In genomic region chr7:100851481-100852356, GRCm38 (mm10) we compare ENCODE assay signal across 10 mouse cellular contexts. TPM values are rescaled to one million over a fixed set of nuclear protein-coding genes. Genes with fewer than 3 reads are reported as not detected.
DNase-seq lines count a peak whose midpoint lies in the region; ATAC-seq and TF ChIP-seq lines count a peak whose summit lies in the region.
"Had no signal": no experiment of that assay in that cellular context is flagged by ENCODE, and none has a peak within 500 bp of the region (broad histone marks: within the 10 kb centered on the region; RNA-seq: fewer than 3 reads in every experiment).

No protein-coding gene starts in this region.

- no peak for DNase-seq in heart, postnatal 0 days (ENCODE audit: low spot score)
- DNase-seq in heart, postnatal 25 days (ENCODE audit: low spot score): no peak
- DNase-seq in lung, postnatal 4 days: peak; percentile 13 to 30
- DNase-seq in lung, postnatal 14 days: no peak
- DNase-seq in liver, postnatal 0 days: no peak
- no peak for DNase-seq in frontal cortex, adult 2 months (ENCODE audit: extremely low spot score in 1 of 2, low spot score in 1 of 2)
- DNase-seq: heart, postnatal 14 days; retina, postnatal 1 day had no signal

- H3K27me3 ChIP-seq in heart, postnatal 0 days (ENCODE audit: control insufficient read depth, insufficient read depth, low read length): no peaks in the 10 kb centered on the region
- H3K27me3 ChIP-seq in forebrain, embryonic 15.5 days: no peaks in the 10 kb centered on the region
- H3K27me3 ChIP-seq in liver, postnatal 0 days (ENCODE audit: insufficient read depth, low read length): no peaks in the 10 kb centered on the region

- no peak overlapping the region for H3K9ac ChIP-seq in heart, postnatal 0 days (replicated peaks; ENCODE audit: low read depth, low read length)
- H3K9ac ChIP-seq in forebrain, embryonic 15.5 days (replicated peaks): no peak overlapping the region
- peak overlapping the region; percentile 38; the same call in 1 of the 2 replicates for H3K9ac ChIP-seq in liver, postnatal 0 days (replicated peaks)

- no peak for TF ChIP-seq EP300 in heart, postnatal 0 days (IDR thresholded peaks at IDR 0.05; ENCODE audit: low read depth)
- TF ChIP-seq EP300 in liver, postnatal 0 days (IDR thresholded peaks at IDR 0.05; ENCODE audit: low read depth): no peak

- H3K4me1 ChIP-seq in heart, postnatal 0 days (ENCODE audit: control insufficient read depth, insufficient read depth): peaks cover 37% of the 10 kb centered on the region
- H3K4me1 ChIP-seq in forebrain, embryonic 15.5 days: peaks cover 42% of the 10 kb centered on the region
- H3K4me1 ChIP-seq in liver, postnatal 0 days (ENCODE audit: insufficient read depth): peaks cover 43% of the 10 kb centered on the region

- no peak overlapping the region for H3K4me3 ChIP-seq in heart, postnatal 0 days (ENCODE audit: low read depth, low read length)
- H3K4me3 ChIP-seq in forebrain, embryonic 15.5 days: no peak overlapping the region
- H3K4me3 ChIP-seq in liver, postnatal 0 days (ENCODE audit: low read depth, low read length): no peak overlapping the region

- no peaks in the 10 kb centered on the region for H3K9me3 ChIP-seq in heart, postnatal 0 days (replicated peaks; ENCODE audit: control insufficient read depth, low read length)
- H3K9me3 ChIP-seq in forebrain, embryonic 15.5 days: no peaks in the 10 kb centered on the region
- no peaks in the 10 kb centered on the region for H3K9me3 ChIP-seq in liver, postnatal 0 days (ENCODE audit: low read length)

- H3K36me3 ChIP-seq in heart, postnatal 0 days (replicated peaks; ENCODE audit: control insufficient read depth, insufficient read depth, low read length): no peaks in the 10 kb centered on the region
- H3K36me3 ChIP-seq in forebrain, embryonic 15.5 days: no peaks in the 10 kb centered on the region
- peaks cover 40% of the 10 kb centered on the region for H3K36me3 ChIP-seq in liver, postnatal 0 days (replicated peaks; ENCODE audit: insufficient read depth, low read length)

- peak overlapping the region; percentile 31; the same call in 1 of the 2 replicates for H3K27ac ChIP-seq in heart, postnatal 0 days (ENCODE audit: low read depth)
- peak overlapping the region; percentile 56 for H3K27ac ChIP-seq in forebrain, embryonic 15.5 days (replicated peaks)
- peak overlapping the region; percentile 51 for H3K27ac ChIP-seq in liver, postnatal 0 days (ENCODE audit: low read depth)

- H3K4me2 ChIP-seq in heart, postnatal 0 days (ENCODE audit: low read depth, low read length): no peak overlapping the region
- no peak overlapping the region for H3K4me2 ChIP-seq in forebrain, embryonic 15.5 days (replicated peaks)
- no peak overlapping the region for H3K4me2 ChIP-seq in liver, postnatal 0 days (ENCODE audit: low read depth, low read length)

- TF ChIP-seq CTCF in heart, postnatal 0 days (IDR thresholded peaks at IDR 0.05; ENCODE audit: low read depth): no peak
- TF ChIP-seq CTCF in liver, postnatal 0 days (IDR thresholded peaks at IDR 0.05; ENCODE audit: low read depth): no peak

- intact Hi-C loops in heart, postnatal 25 days (cut with DNase I): no loop called here

- no peak for ATAC-seq in heart, postnatal 0 days (ENCODE audit: insufficient read depth, low read depth)
- ATAC-seq in forebrain, embryonic 15.5 days (replicated peaks): no peak
- ATAC-seq in liver, postnatal 0 days: no peak
- no peak for ATAC-seq in activated CD4-positive, CD25-positive, alpha-beta regulatory T cell, adult 4 months

- whole genome bisulfite sequencing in heart, postnatal 0 days: 32% methylated on average over 9 of the region's 9 CpGs
- 53% methylated on average over 9 of the region's 9 CpGs for WGBS in forebrain, embryonic 15.5 days
- 79% methylated on average over 9 of the region's 9 CpGs for WGBS in liver, postnatal 0 days (ENCODE audit: insufficient replicate concordance)

RNA-seq across cellular contexts. Expression of gene Relt, which starts 11.5 kb away (rescaled TPM):
- 5.1 and 5.9 TPM in 2 replicates for total RNA-seq in heart, postnatal 0 days (2014; rRNA removed; ENCODE audit: low replicate concordance)
- 1.8 and 2.3 TPM in 2 replicates for polyA plus RNA-seq in heart, postnatal 0 days (2015; fragmentation: Nextera tagmentation; extraction: Ambion mirVana)
- total RNA-seq in heart, postnatal 25 days (2021): 1 to 10 TPM; 2.4 to 3.0 TPM
- polyA plus RNA-seq in forebrain, embryonic 15.5 days (2015; fragmentation: Nextera tagmentation; extraction: Ambion mirVana): 3.8 and 4.3 TPM in 2 replicates
- polyA plus RNA-seq in liver, postnatal 0 days (2015; fragmentation: Nextera tagmentation; extraction: Ambion mirVana): 6.9 and 7.5 TPM in 2 replicates
- polyA plus RNA-seq in frontal cortex, adult 2 months (2012; rRNA removed): 12.2 and 12.4 TPM in 2 replicates
- 10 to 100 TPM; 14.5 to 16.3 TPM for polyA plus RNA-seq in activated CD4-positive, CD25-positive, alpha-beta regulatory T cell, adult 4 months (2017; shearing (Covaris generic))

Comparison
In these comparisons a context has a peak if more than half of its experiments do, and no peak if none do; other contexts are left out.
1. DNase-seq: peak in lung, postnatal 4 days (2 of 2); none in heart, postnatal 0 days (single experiment), heart, postnatal 25 days (single experiment), lung, postnatal 14 days (single experiment), liver, postnatal 0 days (single experiment) and frontal cortex, adult 2 months (0 of 2).
2. Peak in every context shown above with its lines, with median percentiles within 50 percentile points of each other: H3K27ac ChIP-seq.